Mouse (Mus musculus): ENCODE results near the gene Ppp1r14d. TPM values are rescaled to one million over a fixed set of nuclear protein-coding genes. Genes with fewer than 3 reads are reported as not detected.

Ppp1r14d gene
- polyA plus RNA-seq, 1 experiment from 2014 or later = 0.19 TPM

GRCm38 (mm10) chr2:119250377-119250776 is 20.7 kb upstream of the Ppp1r14d start:
- no peak for DNase-seq (ENCODE audit: extremely low spot score, low spot score)
- Histone ChIP-seq H3K4me1 (peaks cover 11% of the 10 kb centered on the region), H3K27ac (no peak overlapping the region), H3K4me3 (peak overlapping the region; percentile 19; the same call in 1 of the 2 replicates), H3K9me3 (no peaks in the 10 kb centered on the region), H3K27me3 (ENCODE audit: poor library complexity, severe bottlenecking) (peaks cover 19% of the 10 kb centered on the region), H3K36me3 (replicated peaks) (no peaks in the 10 kb centered on the region)
- 72% methylated on average over 5 of the region's 5 CpGs for WGBS

GRCm38 (mm10) chr2:119249592-119250061 is 19.9 kb upstream of the Ppp1r14d start:
- peaks cover 7% of the 10 kb centered on the region for H3K4me1 ChIP-seq
- H3K4me3 ChIP-seq = no peak overlapping the region
- peaks cover 11% of the 10 kb centered on the region for H3K27me3 ChIP-seq (ENCODE audit: poor library complexity, severe bottlenecking)
- 66% methylated on average over 4 of the region's 4 CpGs for WGBS
- H3K36me3 ChIP-seq (replicated peaks) = no peaks in the 10 kb centered on the region
- no peaks in the 10 kb centered on the region for H3K9me3 ChIP-seq
- H3K27ac ChIP-seq = no peak overlapping the region
- no peak for DNase-seq (ENCODE audit: extremely low spot score, low spot score)

GRCm38 (mm10) chr2:119247904-119248303 is 18.2 kb upstream of the Ppp1r14d start:
- Histone ChIP-seq H3K9me3 (no peaks in the 10 kb centered on the region), H3K27me3 (ENCODE audit: poor library complexity, severe bottlenecking) (no peaks in the 10 kb centered on the region), H3K4me1 (peaks cover 7% of the 10 kb centered on the region), H3K36me3 (replicated peaks) (no peaks in the 10 kb centered on the region), H3K4me3 (no peak overlapping the region), H3K27ac (no peak overlapping the region)
- WGBS = 86% methylated on average over 9 of the region's 9 CpGs
- DNase-seq (ENCODE audit: extremely low spot score, low spot score) = no peak

- Histone ChIP-seq H3K9me3 (no peaks in the 10 kb centered on the region), H3K4me1 (no peaks in the 10 kb centered on the region), H3K27me3 (ENCODE audit: poor library complexity, severe bottlenecking) (peaks cover 6% of the 10 kb centered on the region), H3K36me3 (replicated peaks) (no peaks in the 10 kb centered on the region), H3K27ac (no peak overlapping the region), H3K4me3 (no peak overlapping the region)
- WGBS = 84% methylated on average over 7 of the region's 7 CpGs
- DNase-seq (ENCODE audit: extremely low spot score, low spot score) = no peak
Measured at GRCm38 (mm10) chr2:119245246-119245645, 15.5 kb upstream of the Ppp1r14d start.

- Histone ChIP-seq H3K4me3 (no peak overlapping the region), H3K9me3 (no peaks in the 10 kb centered on the region), H3K27ac (no peak overlapping the region), H3K27me3 (ENCODE audit: poor library complexity, severe bottlenecking) (peaks cover 32% of the 10 kb centered on the region), H3K4me1 (peaks cover 5% of the 10 kb centered on the region), H3K36me3 (replicated peaks) (no peaks in the 10 kb centered on the region)
- DNase-seq (ENCODE audit: extremely low spot score, low spot score) = no peak
- 87% methylated on average over 9 of the region's 9 CpGs for WGBS
Measured at GRCm38 (mm10) chr2:119242548-119242947, 12.8 kb upstream of the Ppp1r14d start.

- 95% methylated on average over 4 of the region's 4 CpGs for WGBS
Measured at GRCm38 (mm10) chr2:119240819-119241186, 11.1 kb upstream of the Ppp1r14d start.

GRCm38 (mm10) chr2:119240075-119240818 is 10.5 kb upstream of the Ppp1r14d start:
- Histone ChIP-seq H3K27me3 (ENCODE audit: poor library complexity, severe bottlenecking) (peaks cover 55% of the 10 kb centered on the region), H3K27ac (no peak overlapping the region), H3K4me1 (peaks cover 15% of the 10 kb centered on the region), H3K4me3 (no peak overlapping the region), H3K36me3 (replicated peaks) (no peaks in the 10 kb centered on the region), H3K9me3 (no peaks in the 10 kb centered on the region)
- no peak for DNase-seq (ENCODE audit: extremely low spot score, low spot score)
- 75% methylated on average over 4 of the region's 4 CpGs for WGBS

More at GRCm38 (mm10) chr2:119240819-119241186, 11.1 kb upstream of the Ppp1r14d start:
- Histone ChIP-seq H3K4me1 (peaks cover 15% of the 10 kb centered on the region), H3K4me3 (no peak overlapping the region), H3K27me3 (ENCODE audit: poor library complexity, severe bottlenecking) (peaks cover 50% of the 10 kb centered on the region), H3K27ac (no peak overlapping the region), H3K36me3 (replicated peaks) (no peaks in the 10 kb centered on the region), H3K9me3 (no peaks in the 10 kb centered on the region)
- no peak for DNase-seq (ENCODE audit: extremely low spot score, low spot score)

GRCm38 (mm10) chr2:119238671-119239070 is 9.0 kb upstream of the Ppp1r14d start:
- Histone ChIP-seq H3K27me3 (ENCODE audit: poor library complexity, severe bottlenecking) (peaks cover 70% of the 10 kb centered on the region), H3K27ac (no peak overlapping the region), H3K4me1 (peaks cover 15% of the 10 kb centered on the region), H3K36me3 (replicated peaks) (no peaks in the 10 kb centered on the region), H3K4me3 (no peak overlapping the region), H3K9me3 (no peaks in the 10 kb centered on the region)
- no peak for DNase-seq (ENCODE audit: extremely low spot score, low spot score)
- 58% methylated on average over 2 of the region's 2 CpGs for WGBS

GRCm38 (mm10) chr2:119237871-119238220 is 8.1 kb upstream of the Ppp1r14d start:
- WGBS = 2% methylated on average over 30 of the region's 31 CpGs
- H3K27ac ChIP-seq = peak overlapping the region; percentile 36; the same call in 1 of the 2 replicates

GRCm38 (mm10) chr2:119237210-119237870 is 7.6 kb upstream of the Ppp1r14d start, which contains the start of gene Spint1:
Gene Spint1, plus strand, starts transcription at chr2:119237362.
- Histone ChIP-seq H3K4me3 (peak within 1 kb of the TSS; percentile 58), H3K9me3 (no peaks in the 10 kb centered on the region), H3K36me3 (replicated peaks) (no peaks in the 10 kb centered on the region), H3K4me1 (peaks cover 15% of the 10 kb centered on the region), H3K27ac (peak within 1 kb of the TSS; percentile 36; the same call in 1 of the 2 replicates), H3K27me3 (ENCODE audit: poor library complexity, severe bottlenecking) (peaks cover 71% of the 10 kb centered on the region)
- under 1% methylated on average over 73 of the region's 73 CpGs for WGBS
- peak; percentile 22 for DNase-seq (ENCODE audit: extremely low spot score, low spot score)

More at GRCm38 (mm10) chr2:119237871-119238220, 8.1 kb upstream of the Ppp1r14d start:
- Histone ChIP-seq H3K4me3 (peak overlapping the region; percentile 58), H3K27me3 (ENCODE audit: poor library complexity, severe bottlenecking) (peaks cover 71% of the 10 kb centered on the region), H3K36me3 (replicated peaks) (no peaks in the 10 kb centered on the region), H3K4me1 (peaks cover 15% of the 10 kb centered on the region), H3K9me3 (no peaks in the 10 kb centered on the region)
- DNase-seq (ENCODE audit: extremely low spot score, low spot score) = peak; percentile 34

- no peaks in the 10 kb centered on the region for H3K9me3 ChIP-seq
- DNase-seq (ENCODE audit: extremely low spot score, low spot score) = peak; percentile 22
- H3K36me3 ChIP-seq (replicated peaks) = no peaks in the 10 kb centered on the region
- H3K4me1 ChIP-seq = peaks cover 15% of the 10 kb centered on the region
- H3K27ac ChIP-seq = peak overlapping the region; percentile 36; the same call in 1 of the 2 replicates
- H3K27me3 ChIP-seq (ENCODE audit: poor library complexity, severe bottlenecking) = peaks cover 71% of the 10 kb centered on the region
- peak overlapping the region; percentile 58 for H3K4me3 ChIP-seq
- 5% methylated on average over 25 of the region's 25 CpGs for WGBS
Measured at GRCm38 (mm10) chr2:119236682-119237209, 7.0 kb upstream of the Ppp1r14d start.

GRCm38 (mm10) chr2:119209176-119209507 is 20.6 kb downstream of the Ppp1r14d start:
- peak overlapping the region; percentile 93 for H3K27ac ChIP-seq

More at GRCm38 (mm10) chr2:119209176-119209507, 20.6 kb downstream of the Ppp1r14d start:
- 4% methylated on average over 13 of the region's 13 CpGs for WGBS
- Histone ChIP-seq H3K36me3 (replicated peaks) (peaks cover 39% of the 10 kb centered on the region), H3K4me1 (peaks cover 30% of the 10 kb centered on the region), H3K27me3 (ENCODE audit: poor library complexity, severe bottlenecking) (no peaks in the 10 kb centered on the region), H3K4me3 (peak overlapping the region; percentile 79), H3K9me3 (no peaks in the 10 kb centered on the region)
- DNase-seq (ENCODE audit: extremely low spot score, low spot score) = no peak
